Mouse (Mus musculus) ES-E14 (cell line): ENCODE data around the gene Rcan1. TPM values are rescaled to one million over a fixed set of nuclear protein-coding genes. Genes with fewer than 3 reads are reported as not detected.

Source experiments
- DNase-seq: peaks from one replicate; pipeline ENCODE4 v3.0.0-alpha.2; 2013; ENCODE audit warnings: low read depth, low spot score
- H3K27ac ChIP-seq: 2 replicates; pipeline ENCODE4 v1.5.1; 2012; ENCODE audit warnings: low read depth, mild to moderate bottlenecking, low read length, moderate library complexity, mixed read lengths; ENCODE audit not compliant: poor library complexity, insufficient read depth, severe bottlenecking
- H3K36me3 ChIP-seq: 2 replicates; pipeline ENCODE4 v1.6.1; 2012; ENCODE audit warnings: mild to moderate bottlenecking, low read length, moderate library complexity, mixed read lengths; ENCODE audit not compliant: control insufficient read depth, poor library complexity, insufficient read depth, severe bottlenecking
- H3K4me1 ChIP-seq, 2 experiments: fragments of 150-350 bp in 1 of 2; sonication (generic) in 1 of 2; 2 replicates each; pipeline ENCODE4 v1.6.1; 2012; ENCODE audit warnings: low read length in 2 of 2, mild to moderate bottlenecking in 1 of 2, mixed read lengths in 1 of 2; ENCODE audit not compliant: control insufficient read depth in 2 of 2, insufficient read depth in 2 of 2, poor library complexity in 1 of 2
- H3K4me3 ChIP-seq, 2 experiments: fragments of 150-350 bp in 1 of 2; sonication (generic) in 1 of 2; 2 replicates each; pipeline ENCODE4 v1.5.1; 2012; ENCODE audit warnings: low read length in 2 of 2, low read depth in 1 of 2, mild to moderate bottlenecking in 1 of 2, mixed read lengths in 1 of 2; ENCODE audit not compliant: insufficient read depth in 1 of 2, poor library complexity in 1 of 2, severe bottlenecking in 1 of 2
- H3K9ac ChIP-seq: 2 replicates; pipeline ENCODE4 v1.6.1; 2012; ENCODE audit warnings: low read depth, mild to moderate bottlenecking, low read length, mixed read lengths; ENCODE audit not compliant: poor library complexity, insufficient read depth, severe bottlenecking
- H3K9me3 ChIP-seq: fragments of 150-350 bp; sonication (generic); 2 replicates; pipeline ENCODE4 v1.6.1; 2012; ENCODE audit warnings: low read depth, mild to moderate bottlenecking, low read length; ENCODE audit not compliant: control insufficient read depth, insufficient read depth
- CHD2 ChIP-seq: IDR thresholded peaks from 2 replicates; pipeline ENCODE4 v1.6.1; 2014; ENCODE audit warnings: mild to moderate bottlenecking, low read depth, low read length, inconsistent platforms
- HCFC1 ChIP-seq: IDR thresholded peaks from 2 replicates; pipeline ENCODE4 v1.6.1; 2012; ENCODE audit warnings: low read length, inconsistent platforms, borderline replicate concordance; ENCODE audit not compliant: insufficient read depth
- MAFK ChIP-seq: IDR thresholded peaks from 2 replicates; pipeline ENCODE4 v1.6.1; 2014; ENCODE audit warnings: mild to moderate bottlenecking, low read depth, low read length, inconsistent platforms; ENCODE audit not compliant: insufficient read depth
- ZC3H11A ChIP-seq: IDR thresholded peaks from 2 replicates; pipeline ENCODE4 v1.6.1; 2012; ENCODE audit warnings: low read depth, mild to moderate bottlenecking, inconsistent platforms, low read length, borderline replicate concordance
- ZNF384 ChIP-seq: IDR thresholded peaks from 2 replicates; pipeline ENCODE4 v1.6.1; 2012; ENCODE audit warnings: low read depth, low read length, inconsistent platforms
- in situ Hi-C, 2 experiments: fragments of 600-800 bp; cut with MboI; formaldehyde crosslinking; loops; one replicate each; pipeline ENCODE4 v1.15.1; 2025; ENCODE audit warnings: low sequenced_read_pairs in 2 of 2, inconsistent platforms in 1 of 2; ENCODE audit not compliant: unreplicated experiment in 2 of 2
- total RNA-seq: library from RNA; depleted of rRNA; stranded (reverse); fragments of 300-350 nt; gene quantifications from 2 replicates; pipeline ENCODE4 v1.2.3, GENCODE M21; 2012

Rcan1 gene
- total RNA-seq, 1 experiment, result 15.8 TPM

- DNase-seq, result no peak
- in situ Hi-C loops, result no loop called here
- H3K4me3 ChIP-seq, result no peak overlapping the region
- no peaks in the 10 kb centered on the region for H3K36me3 ChIP-seq
- TF ChIP-seq ZC3H11A, result no peak
- TF ChIP-seq HCFC1, result no peak
- no peak for TF ChIP-seq MAFK
- TF ChIP-seq CHD2, result no peak
- TF ChIP-seq ZNF384, result no peak
- H3K9ac ChIP-seq, result no peak overlapping the region
- H3K27ac ChIP-seq, result no peak overlapping the region
- no peaks in the 10 kb centered on the region for H3K9me3 ChIP-seq
- H3K4me1 ChIP-seq, result no peaks in the 10 kb centered on the region
Observed at GRCm38 (mm10) chr16:92489356-92489755, 18.7 kb upstream of the Rcan1 start.

GRCm38 (mm10) chr16:92488456-92488855 lies 17.8 kb upstream of the Rcan1 start:
- TF ChIP-seq CHD2, result no peak
- TF ChIP-seq MAFK, result no peak
- no peak for TF ChIP-seq ZNF384
- no peak for TF ChIP-seq ZC3H11A
- TF ChIP-seq HCFC1, result no peak
- in situ Hi-C loops, result no loop called here

GRCm38 (mm10) chr16:92487489-92487888 lies 16.8 kb upstream of the Rcan1 start:
- in situ Hi-C loops, result no loop called here
- H3K9ac ChIP-seq, result no peak overlapping the region

More at GRCm38 (mm10) chr16:92488456-92488855, 17.8 kb upstream of the Rcan1 start:
- Histone ChIP-seq H3K4me3 (no peak overlapping the region), H3K27ac (no peak overlapping the region), H3K36me3 (no peaks in the 10 kb centered on the region), H3K9me3 (no peaks in the 10 kb centered on the region), H3K4me1 (no peaks in the 10 kb centered on the region), H3K9ac (no peak overlapping the region)
- no peak for DNase-seq

GRCm38 (mm10) chr16:92487086-92487485 lies 16.4 kb upstream of the Rcan1 start:
- no peak overlapping the region for H3K4me3 ChIP-seq
- TF ChIP-seq HCFC1 (no peak), ZNF384 (no peak), ZC3H11A (no peak), CHD2 (no peak), MAFK (no peak)
- DNase-seq, result no peak
- H3K27ac ChIP-seq, result no peak overlapping the region
- H3K9me3 ChIP-seq, result no peaks in the 10 kb centered on the region
- in situ Hi-C loops, result no loop called here
- H3K9ac ChIP-seq, result no peak overlapping the region
- H3K4me1 ChIP-seq, result no peaks in the 10 kb centered on the region
- no peaks in the 10 kb centered on the region for H3K36me3 ChIP-seq

More at GRCm38 (mm10) chr16:92487489-92487888, 16.8 kb upstream of the Rcan1 start:
- H3K4me1 ChIP-seq, result no peaks in the 10 kb centered on the region
- H3K27ac ChIP-seq, result no peak overlapping the region
- TF ChIP-seq ZC3H11A, result peak; percentile 45; the same call in 1 of the 2 replicates
- no peak for TF ChIP-seq CHD2
- TF ChIP-seq ZNF384, result no peak
- no peak for TF ChIP-seq HCFC1
- H3K36me3 ChIP-seq, result no peaks in the 10 kb centered on the region
- no peak overlapping the region for H3K4me3 ChIP-seq
- DNase-seq, result no peak
- H3K9me3 ChIP-seq, result no peaks in the 10 kb centered on the region

- Histone ChIP-seq H3K9me3 (no peaks in the 10 kb centered on the region), H3K4me1 (no peaks in the 10 kb centered on the region), H3K9ac (no peak within 1 kb of the TSS), H3K4me3 (no peak within 1 kb of the TSS), H3K27ac (no peak within 1 kb of the TSS), H3K36me3 (no peaks in the 10 kb centered on the region)
- no peak for TF ChIP-seq ZNF384
- TF ChIP-seq MAFK, result no peak
- TF ChIP-seq CHD2, result no peak
- no peak for TF ChIP-seq HCFC1
- TF ChIP-seq ZC3H11A, result no peak
- in situ Hi-C loops, result no loop called here
- no peak for DNase-seq
Observed at GRCm38 (mm10) chr16:92485436-92485835, 14.8 kb upstream of the Rcan1 start, which contains the start of gene Clic6. Clic6 (plus strand) TSS chr16:92485736.
